Mouse (Mus musculus) kidney, postnatal 0 days (tissue): ENCODE data around the gene Tmem236. TPM values are rescaled to one million over a fixed set of nuclear protein-coding genes. Genes with fewer than 3 reads are reported as not detected.

Experiments
- ATAC-seq: fragments of 200-750 bp; cut with Nextera tagmentation; replicated peaks from 2 replicates; pipeline ENCODE4 v1.8.0; 2017; ENCODE audit warnings: low read depth, moderate number of reproducible peaks, moderate TSS enrichment, moderate library complexity; ENCODE audit not compliant: low FRiP score
- DNase-seq: peaks from one replicate; pipeline ENCODE4 v3.0.0-alpha.2; 2016; ENCODE audit warnings: low spot score
- H3K27ac ChIP-seq: fragments of 300-500 bp; sonication (generic); 2 replicates; pipeline ENCODE4 v1.5.1; 2014; ENCODE audit warnings: mild to moderate bottlenecking
- H3K27me3 ChIP-seq: fragments of 300-500 bp; sonication (generic); 2 replicates; pipeline ENCODE4 v1.6.1; 2014; ENCODE audit warnings: low read length, mixed read lengths; ENCODE audit not compliant: insufficient read depth
- H3K36me3 ChIP-seq: fragments of 300-500 bp; sonication (generic); 2 replicates; pipeline ENCODE4 v1.6.1; 2014; ENCODE audit warnings: low read length, mixed read lengths; ENCODE audit not compliant: insufficient read depth
- H3K4me1 ChIP-seq: fragments of 300-500 bp; sonication (generic); replicated peaks from 2 replicates; pipeline ENCODE4 v1.6.1; 2014; ENCODE audit warnings: antibody characterized with exemption, low read length, mixed read lengths; ENCODE audit not compliant: insufficient read depth
- H3K4me2 ChIP-seq: fragments of 300-500 bp; sonication (generic); 2 replicates; pipeline ENCODE4 v1.6.1; 2014; ENCODE audit warnings: mild to moderate bottlenecking, low read length, moderate library complexity, mixed read lengths
- H3K4me3 ChIP-seq: fragments of 300-500 bp; sonication (generic); replicated peaks from 2 replicates; pipeline ENCODE4 v1.5.1; 2014; ENCODE audit warnings: low read depth, low read length
- H3K9ac ChIP-seq: fragments of 300-500 bp; sonication (generic); 2 replicates; pipeline ENCODE4 v1.6.1; 2014; ENCODE audit warnings: low read depth, low read length
- H3K9me3 ChIP-seq: fragments of 300-500 bp; sonication (generic); replicated peaks from 2 replicates; pipeline ENCODE4 v1.6.1; 2016; ENCODE audit warnings: low read length, inconsistent platforms, mixed read lengths
- CTCF ChIP-seq: IDR thresholded peaks from 2 replicates; pipeline ENCODE4 v1.5.1; 2016; ENCODE audit warnings: antibody characterized with exemption, low read depth, mild to moderate bottlenecking, moderate library complexity
- WGBS: fragments of 180-500 bp; shearing (Covaris S2); extraction: QIAGEN DNeasy Blood & Tissue Kit; methylation state at CpG from one replicate; pipeline ENCODE4 v1.1.7; 2014; 5-methylcytosine and 5-hydroxymethylcytosine counted together
- polyA plus RNA-seq: library from polyadenylated mRNA; unstranded; fragments of >200 nt; fragmentation: Nextera tagmentation; extraction: Ambion mirVana; gene quantifications from 2 replicates; pipeline ENCODE4 v1.2.1, GENCODE M21; 2015

The Tmem236 gene
- polyA plus RNA-seq, 1 experiment from 2014 or later = 0.16 TPM

DNA sequence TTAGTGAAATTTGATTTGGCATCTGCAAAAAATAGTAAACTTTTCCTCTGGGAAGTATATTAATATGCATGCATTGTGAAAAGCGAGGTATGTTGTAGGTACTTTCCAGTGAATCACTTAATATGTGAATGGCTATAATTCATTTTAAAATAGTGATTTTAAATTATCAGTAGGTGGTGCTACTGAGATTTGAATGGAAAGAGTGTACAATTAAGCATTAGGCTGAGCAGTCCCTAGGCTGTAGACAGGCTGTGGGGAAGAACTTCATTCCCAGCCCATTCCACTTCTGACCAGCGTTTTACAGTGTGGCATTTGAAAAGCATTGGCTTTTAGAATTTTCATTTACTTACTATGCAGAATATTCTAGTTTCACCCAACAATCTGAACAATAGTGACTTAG lies 14.6 kb upstream of the Tmem236 start:
- H3K27me3 ChIP-seq = no peaks in the 10 kb centered on the region
- H3K27ac ChIP-seq = no peak overlapping the region
- no peak for ATAC-seq
- 81% methylated on average over 2 of the region's 2 CpGs for WGBS
- no peak overlapping the region for H3K4me3 ChIP-seq
- no peak overlapping the region for H3K9ac ChIP-seq
- TF ChIP-seq CTCF = peak; percentile 48; the same call in 1 of the 2 replicates
- no peak overlapping the region for H3K4me2 ChIP-seq
- H3K36me3 ChIP-seq = no peaks in the 10 kb centered on the region
- no peaks in the 10 kb centered on the region for H3K9me3 ChIP-seq
- peak; percentile 36 for DNase-seq
- H3K4me1 ChIP-seq = no peaks in the 10 kb centered on the region

GRCm38 (mm10) chr2:14164459-14165030 lies 9.8 kb upstream of the Tmem236 start:
- no peak for TF ChIP-seq CTCF
- Histone ChIP-seq H3K9ac (no peak overlapping the region), H3K27ac (no peak overlapping the region), H3K4me1 (no peaks in the 10 kb centered on the region), H3K36me3 (no peaks in the 10 kb centered on the region), H3K4me3 (no peak overlapping the region), H3K4me2 (no peak overlapping the region), H3K27me3 (no peaks in the 10 kb centered on the region), H3K9me3 (no peaks in the 10 kb centered on the region)
- DNase-seq = peak; percentile 24
- ATAC-seq = no peak
- WGBS = 72% methylated on average over 5 of the region's 5 CpGs

DNA sequence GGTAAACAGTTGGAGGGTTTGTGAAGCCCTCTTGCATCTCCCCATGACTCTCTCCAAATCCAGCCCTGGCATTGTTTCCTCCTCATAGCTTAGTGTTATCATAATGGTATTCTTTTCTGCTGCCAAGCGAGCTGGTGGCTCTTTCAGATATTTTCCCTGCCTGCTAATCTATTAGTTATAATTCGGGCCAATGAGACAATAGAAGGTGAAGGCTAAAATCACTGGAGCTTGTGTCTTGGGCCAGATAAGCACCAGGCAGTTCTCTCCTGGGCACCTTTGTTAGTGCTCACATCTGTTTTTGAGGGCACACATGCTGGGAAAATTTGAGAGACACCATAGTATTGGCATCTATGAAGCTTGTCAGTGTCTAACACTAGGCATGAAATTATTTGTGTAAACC lies 9.3 kb upstream of the Tmem236 start:
- no peak overlapping the region for H3K4me2 ChIP-seq
- H3K9me3 ChIP-seq = no peaks in the 10 kb centered on the region
- H3K27ac ChIP-seq = no peak overlapping the region
- no peak for ATAC-seq
- 80% methylated on average over 2 of the region's 2 CpGs for WGBS
- H3K4me3 ChIP-seq = no peak overlapping the region
- TF ChIP-seq CTCF = no peak
- H3K9ac ChIP-seq = no peak overlapping the region
- H3K27me3 ChIP-seq = no peaks in the 10 kb centered on the region
- no peaks in the 10 kb centered on the region for H3K36me3 ChIP-seq
- no peak for DNase-seq
- H3K4me1 ChIP-seq = no peaks in the 10 kb centered on the region

DNA sequence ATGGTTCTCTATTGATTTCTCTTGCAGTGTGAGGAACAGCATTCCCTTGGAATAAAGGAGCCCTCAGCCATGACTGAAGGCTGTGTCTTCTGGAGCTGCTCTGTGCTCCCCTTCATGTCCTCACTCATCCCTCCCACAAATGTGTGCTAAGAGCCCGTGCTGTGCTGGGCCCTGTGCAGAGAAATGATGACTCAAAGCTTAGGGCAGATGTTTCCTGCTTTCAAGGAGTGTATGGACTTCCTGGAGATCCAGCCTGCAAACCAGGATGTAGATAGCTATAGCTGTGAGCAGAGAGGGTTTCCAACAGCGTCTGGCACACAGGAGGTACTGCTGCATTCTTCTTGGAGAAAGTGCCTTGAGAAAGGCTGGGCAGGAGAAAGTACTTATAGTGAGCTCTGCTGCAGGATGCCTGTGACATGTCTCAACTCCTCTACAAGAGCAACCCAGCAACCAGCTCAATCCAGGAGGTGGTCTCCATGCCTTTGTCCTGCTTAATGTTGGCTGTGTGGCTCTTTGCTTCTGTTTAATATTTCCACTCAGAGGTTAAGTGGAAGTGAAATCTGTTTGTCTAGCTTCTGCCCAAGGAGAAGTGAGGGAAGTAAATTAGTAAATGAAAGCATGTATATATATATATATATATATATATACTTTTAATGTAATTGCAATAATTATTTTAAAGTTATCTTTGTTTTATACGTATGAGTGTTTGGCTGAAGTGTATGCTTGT lies 8.5 kb upstream of the Tmem236 start:
- H3K4me3 ChIP-seq = no peak overlapping the region
- H3K9me3 ChIP-seq = no peaks in the 10 kb centered on the region
- H3K4me1 ChIP-seq = no peaks in the 10 kb centered on the region
- H3K27ac ChIP-seq = no peak overlapping the region
- H3K4me2 ChIP-seq = no peak overlapping the region
- H3K36me3 ChIP-seq = no peaks in the 10 kb centered on the region
- H3K9ac ChIP-seq = no peak overlapping the region
- ATAC-seq = peak; percentile 76; the same call in 1 of the 2 replicates
- no peaks in the 10 kb centered on the region for H3K27me3 ChIP-seq
- no peak for TF ChIP-seq CTCF
- 73% methylated on average over 3 of the region's 3 CpGs for WGBS
- DNase-seq = peak; percentile 47

GRCm38 (mm10) chr2:14167721-14168120 lies 6.6 kb upstream of the Tmem236 start:
- Histone ChIP-seq H3K4me3 (no peak overlapping the region), H3K36me3 (no peaks in the 10 kb centered on the region), H3K27ac (no peak overlapping the region), H3K4me2 (no peak overlapping the region), H3K9ac (no peak overlapping the region), H3K4me1 (no peaks in the 10 kb centered on the region), H3K9me3 (no peaks in the 10 kb centered on the region), H3K27me3 (no peaks in the 10 kb centered on the region)
- ATAC-seq (no peak), DNase-seq (no peak)
- TF ChIP-seq CTCF = no peak

DNA sequence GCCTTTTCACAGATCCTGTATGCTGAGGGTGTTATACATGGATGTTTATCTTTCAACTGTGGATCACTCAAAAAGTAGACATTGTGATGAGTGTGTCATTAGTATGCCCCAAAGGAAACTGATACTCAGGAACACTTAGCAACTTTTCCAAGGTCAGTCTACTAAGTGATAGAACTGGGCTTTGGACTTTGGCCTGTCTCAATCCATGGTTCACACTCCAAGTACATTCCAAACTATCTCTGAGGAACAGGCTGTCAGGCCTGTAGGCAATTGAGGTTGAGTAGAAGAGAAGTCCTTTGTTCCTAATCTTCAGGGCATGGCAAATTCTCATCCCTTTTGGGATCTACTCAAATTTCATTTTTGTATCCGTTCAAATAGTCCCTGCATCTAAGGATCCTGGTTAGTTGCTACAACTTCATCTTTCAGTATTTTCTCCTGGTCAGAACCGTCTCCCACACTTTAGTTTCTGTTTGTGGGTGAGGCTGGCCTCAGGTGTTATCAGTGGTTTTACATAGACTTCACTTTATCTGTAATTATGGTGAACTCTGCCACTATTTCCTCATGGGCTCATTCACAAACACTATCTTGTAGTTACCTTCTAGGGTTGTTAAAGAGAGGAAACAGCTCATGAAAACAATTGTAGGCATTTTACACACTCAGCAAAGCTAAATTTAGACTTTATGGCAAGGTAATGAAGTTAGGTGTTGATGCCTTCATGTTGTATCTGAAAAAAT lies 2.3 kb downstream of the Tmem236 start:
- DNase-seq (no peak), ATAC-seq (no peak)
- 74% methylated on average over 2 of the region's 2 CpGs for WGBS
- Histone ChIP-seq H3K27me3 (no peaks in the 10 kb centered on the region), H3K9me3 (no peaks in the 10 kb centered on the region), H3K4me1 (no peaks in the 10 kb centered on the region), H3K4me2 (no peak overlapping the region), H3K4me3 (no peak overlapping the region), H3K36me3 (no peaks in the 10 kb centered on the region), H3K9ac (no peak overlapping the region), H3K27ac (no peak overlapping the region)
- no peak for TF ChIP-seq CTCF
